Mouse (Mus musculus): Measurements from ENCODE around the gene Gnb3.
"Not testable (repeated sequence)": the region's sequence is repeated elsewhere in the genome, so short reads cannot be mapped to it uniquely, and the experiment has no call there.

The Gnb3 gene

GRCm38 (mm10) chr6:124803061-124803460 is 37.0 kb downstream of the Gnb3 start:
- no peak for DNase-seq (ENCODE audit: low spot score)

GRCm38 (mm10) chr6:124802400-124802799 is 37.7 kb downstream of the Gnb3 start:
- not testable (repeated sequence) for DNase-seq (ENCODE audit: low spot score)

GRCm38 (mm10) chr6:124796200-124796599 is 43.9 kb downstream of the Gnb3 start:
- DNase-seq (ENCODE audit: low spot score), result no peak

- DNase-seq (ENCODE audit: low spot score), result no peak
Observed at GRCm38 (mm10) chr6:124795781-124796180, 44.3 kb downstream of the Gnb3 start.

- DNase-seq (ENCODE audit: low spot score), result no peak
Observed at GRCm38 (mm10) chr6:124791911-124792310, 48.2 kb downstream of the Gnb3 start.

- no peak for DNase-seq (ENCODE audit: low spot score)
Observed at GRCm38 (mm10) chr6:124790121-124790520, 50.0 kb downstream of the Gnb3 start.

- DNase-seq (ENCODE audit: low spot score), result no peak
Observed at GRCm38 (mm10) chr6:124789519-124789918, 50.6 kb downstream of the Gnb3 start.

GRCm38 (mm10) chr6:124787722-124788121 is 52.4 kb downstream of the Gnb3 start:
- no peak for DNase-seq (ENCODE audit: low spot score)

- no peak for DNase-seq (ENCODE audit: low spot score)
Observed at GRCm38 (mm10) chr6:124786756-124787420, 53.2 kb downstream of the Gnb3 start.

All from layer of hippocampus, adult 11-12 months (tissue).